Mouse (Mus musculus) embryonic fibroblast, embryonic 13.5 days (primary cell): ENCODE results near the gene Syne4. TPM values are rescaled to one million over a fixed set of nuclear protein-coding genes. Genes with fewer than 3 reads are reported as not detected.

Experiments used
- H3K27ac ChIP-seq: 2 replicates; pipeline ENCODE4 v1.5.1; 2012; ENCODE audit warnings: low read length, control low read depth, inconsistent platforms; ENCODE audit not compliant: insufficient read depth
- H3K4me1 ChIP-seq: 2 replicates; pipeline ENCODE4 v1.6.1; 2011; ENCODE audit warnings: low read length; ENCODE audit not compliant: control insufficient read depth, insufficient read depth
- H3K4me3 ChIP-seq: 2 replicates; pipeline ENCODE4 v1.5.1; 2011; ENCODE audit warnings: mild to moderate bottlenecking, control low read depth, low read length; ENCODE audit not compliant: insufficient read depth
- CTCF ChIP-seq: IDR thresholded peaks from 2 replicates; pipeline ENCODE4 v1.5.1; 2011; ENCODE audit warnings: mild to moderate bottlenecking, control low read depth, low read length, moderate library complexity, borderline replicate concordance; ENCODE audit not compliant: insufficient read depth
- POLR2A ChIP-seq: IDR thresholded peaks from 2 replicates; pipeline ENCODE4 v1.6.1; 2011; ENCODE audit warnings: low read depth, mild to moderate bottlenecking, control low read depth, low read length, moderate library complexity
- polyA plus RNA-seq: library from polyadenylated mRNA; stranded (reverse); fragments of >200 nt; gene quantifications from 2 replicates; pipeline ENCODE4 v1.2.4, GENCODE M21; 2011; ENCODE audit warnings: low read depth; ENCODE audit not compliant: missing spikeins, insufficient read length

The Syne4 gene
- polyA plus RNA-seq, 1 experiment = 2.6 TPM

DNA sequence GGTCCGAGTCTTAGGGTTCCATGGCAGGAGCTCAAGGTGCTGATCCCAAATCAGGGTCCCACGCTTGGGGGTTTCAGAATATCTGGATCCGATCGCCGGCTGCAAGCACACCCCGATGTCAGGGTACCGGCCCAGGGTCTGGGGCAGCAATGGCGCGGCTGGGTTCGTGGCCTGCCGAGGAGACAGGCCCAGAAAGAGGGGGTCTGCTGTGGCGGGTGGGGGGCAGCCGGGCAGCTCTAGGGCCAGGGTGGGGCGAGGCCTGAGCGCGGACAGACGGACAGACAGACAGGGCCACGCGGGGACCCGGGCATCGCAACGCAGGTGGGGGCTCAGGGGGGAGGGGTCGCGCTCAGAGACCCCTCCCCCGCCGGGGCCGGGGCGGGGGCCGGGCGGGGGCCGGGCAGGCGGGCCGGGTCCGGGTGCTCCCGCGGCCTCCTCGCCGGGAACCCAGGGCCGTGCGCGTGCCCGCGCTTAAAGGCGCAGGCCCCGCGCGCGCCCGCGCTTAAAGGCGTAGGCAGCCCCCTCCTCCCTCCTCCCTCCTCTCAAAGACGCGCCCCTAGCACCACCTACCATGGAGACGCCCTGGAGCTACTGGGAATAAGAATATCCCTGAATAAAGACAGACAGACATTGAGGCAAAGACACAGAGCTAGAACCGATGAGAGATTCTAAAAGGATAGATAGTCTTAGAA, 48.2 kb downstream of the Syne4 start, which contains the start of gene Lrfn3:
TSS of gene Lrfn3 (minus strand) at position 121 of the 692 bp plus-strand sequence.
- Histone ChIP-seq H3K27ac (no peak within 1 kb of the TSS), H3K4me3 (peak within 1 kb of the TSS; percentile 56), H3K4me1 (no peaks in the 10 kb centered on the region)
- 0 out of 2 replicates have a peak, but pooled peaks have one; percentile 25 for TF ChIP-seq POLR2A
- TF ChIP-seq CTCF = no peak

GRCm38 (mm10) chr7:30363344-30363738, 48.7 kb downstream of the Syne4 start:
- Histone ChIP-seq H3K4me1 (no peaks in the 10 kb centered on the region), H3K27ac (no peak overlapping the region), H3K4me3 (peak overlapping the region; percentile 31)
- TF ChIP-seq POLR2A = no peak
- TF ChIP-seq CTCF = no peak

- TF ChIP-seq CTCF (no peak), POLR2A (no peak)
- no peaks in the 10 kb centered on the region for H3K4me1 ChIP-seq
- H3K4me3 ChIP-seq = no peak overlapping the region
- no peak overlapping the region for H3K27ac ChIP-seq
Observed at GRCm38 (mm10) chr7:30367466-30367865, 52.9 kb downstream of the Syne4 start.

Other genes starting within 250 kb of the Syne4 start
- gene Zfp82, start 241.9 kb upstream of the Syne4 start, polyA plus RNA-seq = 1.8 and 2.8 TPM in 2 replicates
- gene Gm26920, start 224.4 kb upstream of the Syne4 start, polyA plus RNA-seq = 2.3 and 2.7 TPM in 2 replicates
- 2.7 and 4.8 TPM in 2 replicates for gene Zfp566, start 224.3 kb upstream of the Syne4 start, polyA plus RNA-seq
- 95.0 and 119 TPM in 2 replicates for gene Zfp260, start 220.0 kb upstream of the Syne4 start, polyA plus RNA-seq
- 8.4 and 9.4 TPM in 2 replicates for gene Zfp382, start 192.9 kb upstream of the Syne4 start, polyA plus RNA-seq
- gene Zfp146, start 145.1 kb upstream of the Syne4 start, polyA plus RNA-seq = 62.6 and 68.9 TPM in 2 replicates
- gene Cox7a1, start 130.7 kb upstream of the Syne4 start, polyA plus RNA-seq = not detected in 2 replicates
- gene Capns1, start 116.0 kb upstream of the Syne4 start, polyA plus RNA-seq = 465 and 512 TPM in 2 replicates
- 52.0 and 53.4 TPM in 2 replicates for gene Polr2i, start 82.9 kb upstream of the Syne4 start, polyA plus RNA-seq
- 83.5 and 90.8 TPM in 2 replicates for gene Tbcb, start 82.5 kb upstream of the Syne4 start, polyA plus RNA-seq
- not detected in 2 replicates for gene Ovol3, start 79.1 kb upstream of the Syne4 start, polyA plus RNA-seq
- not detected in 2 replicates for gene Thap8, start 34.7 kb upstream of the Syne4 start, polyA plus RNA-seq
- 7.7 and 8.2 TPM in 2 replicates for gene Wdr62, start 34.4 kb upstream of the Syne4 start, polyA plus RNA-seq
- gene Clip3, start 23.1 kb upstream of the Syne4 start, polyA plus RNA-seq = 124 and 149 TPM in 2 replicates
- 20.7 and 21.3 TPM in 2 replicates for gene Alkbh6, start 6.1 kb upstream of the Syne4 start, polyA plus RNA-seq
- 0.67 and 0.90 TPM in 2 replicates for gene E130208F15Rik, start 6.9 kb downstream of the Syne4 start, polyA plus RNA-seq
- 6.1 and 6.8 TPM in 2 replicates for gene Sdhaf1, start 9.1 kb downstream of the Syne4 start, polyA plus RNA-seq
- gene Lrfn3, start 48.0 kb downstream of the Syne4 start, polyA plus RNA-seq = 7.5 and 7.6 TPM in 2 replicates
- gene Tyrobp, start 99.0 kb downstream of the Syne4 start, polyA plus RNA-seq = 7.6 TPM in 1 of 2 replicates, not detected in the other
- gene Hcst, start 105.0 kb downstream of the Syne4 start, polyA plus RNA-seq = not detected in 2 replicates
- 0.42 and 1.1 TPM in 2 replicates for gene Nfkbid, start 106.9 kb downstream of the Syne4 start, polyA plus RNA-seq
- gene Aplp1, start 130.7 kb downstream of the Syne4 start, polyA plus RNA-seq = 30.8 and 34.2 TPM in 2 replicates
- gene Kirrel2, start 142.9 kb downstream of the Syne4 start, polyA plus RNA-seq = not detected in 2 replicates
- not detected in 2 replicates for gene Nphs1, start 143.5 kb downstream of the Syne4 start, polyA plus RNA-seq
- gene Prodh2, start 178.8 kb downstream of the Syne4 start, polyA plus RNA-seq = not detected in 2 replicates
- 4.3 and 7.1 TPM in 2 replicates for gene Arhgap33, start 220.3 kb downstream of the Syne4 start, polyA plus RNA-seq
- gene Hspb6, start 237.4 kb downstream of the Syne4 start, polyA plus RNA-seq = 55.6 and 58.1 TPM in 2 replicates
- gene Proser3, start 237.5 kb downstream of the Syne4 start, polyA plus RNA-seq = 7.7 and 8.0 TPM in 2 replicates
- gene Lin37, start 245.0 kb downstream of the Syne4 start, polyA plus RNA-seq = 30.6 and 38.5 TPM in 2 replicates
- gene U2af1l4, start 248.5 kb downstream of the Syne4 start, polyA plus RNA-seq = 49.1 and 79.1 TPM in 2 replicates
- gene Gm49396, start 248.5 kb downstream of the Syne4 start, polyA plus RNA-seq = 1.4 and 3.1 TPM in 2 replicates
- gene Psenen, start 248.8 kb downstream of the Syne4 start, polyA plus RNA-seq = 130 and 134 TPM in 2 replicates